Mouse (Mus musculus): ENCODE results near the gene Mapk6. TPM values are rescaled to one million over a fixed set of nuclear protein-coding genes. Genes with fewer than 3 reads are reported as not detected.
"Not testable (repeated sequence)": the region's sequence is repeated elsewhere in the genome, so short reads cannot be mapped to it uniquely, and the experiment has no call there.

Mapk6 gene
- polyA plus RNA-seq (2012; rRNA removed), result 11.5 and 12.7 TPM in 2 replicates

GRCm38 (mm10) chr9:75409852-75410378, at the start of gene Mapk6:
Mapk6 (minus strand) TSS chr9:75410005.
- peak; percentile 23 for TF ChIP-seq POLR2A (IDR thresholded peaks at IDR 0.05; ENCODE audit: low read depth, low read length)
- no peak for TF ChIP-seq CTCF (conservative IDR thresholded peaks at IDR 0.05; ENCODE audit: insufficient read depth, insufficient read length, low read depth, low read length)
- DNase-seq, result peak; percentile 98
- H3K36me3 ChIP-seq (ENCODE audit: control insufficient read depth, insufficient read depth, low read length), result no peaks in the 10 kb centered on the region
- under 1% methylated on average over 58 of the region's 58 CpGs for WGBS
- no peaks in the 10 kb centered on the region for H3K27me3 ChIP-seq (replicated peaks; ENCODE audit: control insufficient read depth, insufficient read depth, low read length)
- H3K4me1 ChIP-seq (ENCODE audit: control insufficient read depth, insufficient read depth, low read length), result peaks cover 2% of the 10 kb centered on the region; the same call in 1 of the 2 replicates
- peak within 1 kb of the TSS; percentile 81 for H3K4me3 ChIP-seq (ENCODE audit: insufficient read depth, low read depth, low read length)
- H3K27ac ChIP-seq (ENCODE audit: insufficient read depth, low read depth, low read length), result peak within 1 kb of the TSS; percentile 92

DNA sequence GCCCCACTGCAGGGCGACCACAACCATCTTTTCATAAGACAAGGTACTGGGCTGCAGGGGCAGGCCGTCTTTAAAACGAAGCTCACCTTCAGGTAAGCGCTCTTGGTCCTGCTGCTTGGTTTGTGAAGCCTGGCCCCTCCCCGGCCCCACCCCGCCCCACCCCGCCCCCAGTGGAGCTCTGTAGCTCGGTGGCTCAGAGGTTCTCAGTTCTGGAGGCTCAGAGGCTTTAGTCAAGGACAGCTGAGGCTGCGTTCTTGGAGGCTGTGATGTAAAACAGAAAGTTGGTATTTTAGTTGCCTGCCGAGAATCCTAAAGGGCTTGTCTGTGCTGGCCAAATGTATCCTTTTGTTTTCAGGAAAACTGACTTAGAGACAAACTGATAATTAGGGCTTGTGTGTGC, 45.9 kb upstream of the Mapk6 start:
- Histone ChIP-seq H3K27me3 (replicated peaks; ENCODE audit: control insufficient read depth, insufficient read depth, low read length) (no peaks in the 10 kb centered on the region), H3K4me3 (ENCODE audit: insufficient read depth, low read depth, low read length) (no peak overlapping the region), H3K36me3 (ENCODE audit: control insufficient read depth, insufficient read depth, low read length) (peaks cover 4% of the 10 kb centered on the region; the same call in 1 of the 2 replicates), H3K4me1 (ENCODE audit: control insufficient read depth, insufficient read depth, low read length) (no peaks in the 10 kb centered on the region), H3K27ac (ENCODE audit: insufficient read depth, low read depth, low read length) (no peak overlapping the region)
- TF ChIP-seq POLR2A (IDR thresholded peaks at IDR 0.05; ENCODE audit: low read depth, low read length) (no peak), CTCF (conservative IDR thresholded peaks at IDR 0.05; ENCODE audit: insufficient read depth, insufficient read length, low read depth, low read length) (no peak)
- 89% methylated on average over 10 of the region's 10 CpGs for WGBS
- DNase-seq, result no peak

GRCm38 (mm10) chr9:75453994-75454393, 44.2 kb upstream of the Mapk6 start:
- Histone ChIP-seq H3K36me3 (ENCODE audit: control insufficient read depth, insufficient read depth, low read length) (peaks cover 2% of the 10 kb centered on the region; the same call in 1 of the 2 replicates), H3K27me3 (replicated peaks; ENCODE audit: control insufficient read depth, insufficient read depth, low read length) (no peaks in the 10 kb centered on the region), H3K4me1 (ENCODE audit: control insufficient read depth, insufficient read depth, low read length) (no peaks in the 10 kb centered on the region), H3K27ac (ENCODE audit: insufficient read depth, low read depth, low read length) (no peak overlapping the region), H3K4me3 (ENCODE audit: insufficient read depth, low read depth, low read length) (no peak overlapping the region)
- WGBS, result 88% methylated on average over 2 of the region's 2 CpGs
- no peak for TF ChIP-seq CTCF (conservative IDR thresholded peaks at IDR 0.05; ENCODE audit: insufficient read depth, insufficient read length, low read depth, low read length)
- no peak for TF ChIP-seq POLR2A (IDR thresholded peaks at IDR 0.05; ENCODE audit: low read depth, low read length)
- no peak for DNase-seq

DNA sequence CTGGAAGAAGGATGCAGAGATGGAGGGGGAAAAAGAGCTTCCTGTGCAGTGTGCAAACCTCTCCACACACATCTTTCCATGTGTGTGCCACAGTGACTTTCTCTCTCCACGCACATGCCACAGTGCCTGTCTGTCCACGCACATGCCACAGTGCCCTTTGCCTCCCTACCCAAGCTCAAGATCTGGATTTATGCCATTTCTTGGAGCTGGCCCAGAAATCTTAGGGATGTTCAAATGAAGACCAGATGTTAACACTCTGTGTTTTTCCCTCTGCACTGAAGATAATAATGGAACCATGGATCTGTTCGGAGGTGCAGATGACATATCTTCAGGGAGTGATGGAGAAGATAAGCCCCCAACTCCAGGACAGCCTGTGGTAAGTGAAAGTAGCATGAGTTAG, 38.2 kb upstream of the Mapk6 start:
- no peaks in the 10 kb centered on the region for H3K27me3 ChIP-seq (replicated peaks; ENCODE audit: control insufficient read depth, insufficient read depth, low read length)
- no peak overlapping the region for H3K27ac ChIP-seq (ENCODE audit: insufficient read depth, low read depth, low read length)
- TF ChIP-seq POLR2A (IDR thresholded peaks at IDR 0.05; ENCODE audit: low read depth, low read length) (no peak), CTCF (conservative IDR thresholded peaks at IDR 0.05; ENCODE audit: insufficient read depth, insufficient read length, low read depth, low read length) (no peak)
- H3K4me1 ChIP-seq (ENCODE audit: control insufficient read depth, insufficient read depth, low read length), result no peaks in the 10 kb centered on the region
- H3K4me3 ChIP-seq (ENCODE audit: insufficient read depth, low read depth, low read length), result no peak overlapping the region
- DNase-seq, result no peak
- 58% methylated on average over 3 of the region's 3 CpGs for WGBS
- no peaks in the 10 kb centered on the region; the same call in 1 of the 2 replicates for H3K36me3 ChIP-seq (ENCODE audit: control insufficient read depth, insufficient read depth, low read length)

DNA sequence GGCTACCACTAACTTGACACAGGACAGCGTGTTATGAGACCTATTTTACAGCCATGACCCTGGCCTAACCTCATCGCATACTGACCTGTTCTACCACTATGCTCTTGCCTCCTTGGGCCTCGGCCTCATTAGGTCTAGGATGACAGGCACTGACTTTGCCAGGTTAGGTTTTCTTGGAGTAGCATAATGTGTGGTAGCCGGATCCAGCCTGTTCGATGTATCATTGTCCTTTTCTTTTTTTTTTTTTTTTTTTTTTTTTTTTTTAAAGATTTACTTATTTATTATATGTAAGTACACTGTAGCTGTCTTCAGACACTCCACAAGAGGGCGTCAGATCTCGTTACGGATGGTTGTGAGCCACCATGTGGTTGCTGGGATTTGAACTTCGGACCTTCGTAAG, 36.8 kb upstream of the Mapk6 start:
- H3K4me1 ChIP-seq (ENCODE audit: control insufficient read depth, insufficient read depth, low read length); H3K27ac ChIP-seq (ENCODE audit: insufficient read depth, low read depth, low read length); H3K4me3 ChIP-seq (ENCODE audit: insufficient read depth, low read depth, low read length); DNase-seq; H3K36me3 ChIP-seq (ENCODE audit: control insufficient read depth, insufficient read depth, low read length); H3K27me3 ChIP-seq (replicated peaks; ENCODE audit: control insufficient read depth, insufficient read depth, low read length): not testable (repeated sequence)
- 77% methylated on average over 10 of the region's 10 CpGs for WGBS

GRCm38 (mm10) chr9:75444981-75445380, 35.2 kb upstream of the Mapk6 start:
- Histone ChIP-seq H3K4me3 (ENCODE audit: insufficient read depth, low read depth, low read length) (no peak overlapping the region), H3K36me3 (ENCODE audit: control insufficient read depth, insufficient read depth, low read length) (no peaks in the 10 kb centered on the region), H3K27ac (ENCODE audit: insufficient read depth, low read depth, low read length) (no peak overlapping the region), H3K27me3 (replicated peaks; ENCODE audit: control insufficient read depth, insufficient read depth, low read length) (no peaks in the 10 kb centered on the region), H3K4me1 (ENCODE audit: control insufficient read depth, insufficient read depth, low read length) (peaks cover 5% of the 10 kb centered on the region; the same call in 1 of the 2 replicates)
- no peak for TF ChIP-seq POLR2A (IDR thresholded peaks at IDR 0.05; ENCODE audit: low read depth, low read length)
- TF ChIP-seq CTCF (conservative IDR thresholded peaks at IDR 0.05; ENCODE audit: insufficient read depth, insufficient read length, low read depth, low read length), result no peak
- WGBS, result 85% methylated on average over 15 of the region's 15 CpGs
- peak; percentile 44 for DNase-seq

GRCm38 (mm10) chr9:75441691-75442131, 31.9 kb upstream of the Mapk6 start:
- DNase-seq, result no peak
- Histone ChIP-seq H3K36me3 (ENCODE audit: control insufficient read depth, insufficient read depth, low read length) (no peaks in the 10 kb centered on the region), H3K27me3 (replicated peaks; ENCODE audit: control insufficient read depth, insufficient read depth, low read length) (no peaks in the 10 kb centered on the region), H3K4me1 (ENCODE audit: control insufficient read depth, insufficient read depth, low read length) (peaks cover 5% of the 10 kb centered on the region; the same call in 1 of the 2 replicates), H3K4me3 (ENCODE audit: insufficient read depth, low read depth, low read length) (peak overlapping the region; percentile 89), H3K27ac (ENCODE audit: insufficient read depth, low read depth, low read length) (no peak overlapping the region)
- under 1% methylated on average over 31 of the region's 31 CpGs for WGBS
- TF ChIP-seq POLR2A (IDR thresholded peaks at IDR 0.05; ENCODE audit: low read depth, low read length) (no peak), CTCF (conservative IDR thresholded peaks at IDR 0.05; ENCODE audit: insufficient read depth, insufficient read length, low read depth, low read length) (no peak)
